Mouse (Mus musculus) lung, postnatal 0 days (tissue): ENCODE results near the gene Jagn1. TPM values are rescaled to one million over a fixed set of nuclear protein-coding genes. Genes with fewer than 3 reads are reported as not detected.

Experiments used
- ATAC-seq: fragments of 200-750 bp; cut with Nextera tagmentation; 2 replicates; pipeline ENCODE4 v1.8.0; 2017; ENCODE audit warnings: moderate library complexity
- DNase-seq: peaks from one replicate; pipeline ENCODE4 v3.0.0-alpha.2; 2016; ENCODE audit warnings: low spot score
- H3K27ac ChIP-seq: fragments of 300-500 bp; sonication (generic); 2 replicates; pipeline ENCODE4 v1.5.1; 2014; ENCODE audit warnings: antibody characterized with exemption, mild to moderate bottlenecking, low read length, mixed read lengths
- H3K27me3 ChIP-seq: fragments of 300-500 bp; sonication (generic); replicated peaks from 2 replicates; pipeline ENCODE4 v1.6.1; 2014; ENCODE audit warnings: low read length, mixed read lengths; ENCODE audit not compliant: insufficient read depth
- H3K36me3 ChIP-seq: fragments of 300-500 bp; sonication (generic); 2 replicates; pipeline ENCODE4 v1.6.1; 2014; ENCODE audit warnings: low read length, mixed read lengths; ENCODE audit not compliant: insufficient read depth
- H3K4me1 ChIP-seq: fragments of 300-500 bp; sonication (generic); 2 replicates; pipeline ENCODE4 v1.6.1; 2014; ENCODE audit warnings: antibody characterized with exemption, low read depth, low read length, mixed read lengths; ENCODE audit not compliant: insufficient read depth
- H3K4me2 ChIP-seq: fragments of 300-500 bp; sonication (generic); replicated peaks from 2 replicates; pipeline ENCODE4 v1.6.1; 2014; ENCODE audit warnings: low read depth, mild to moderate bottlenecking, low read length, moderate library complexity, mixed read lengths
- H3K4me3 ChIP-seq: fragments of 300-500 bp; sonication (generic); 2 replicates; pipeline ENCODE4 v1.5.1; 2014; ENCODE audit warnings: low read depth, low read length
- H3K9ac ChIP-seq: fragments of 300-500 bp; sonication (generic); replicated peaks from 2 replicates; pipeline ENCODE4 v1.6.1; 2014; ENCODE audit warnings: low read depth, mild to moderate bottlenecking
- H3K9me3 ChIP-seq: fragments of 300-500 bp; sonication (generic); 2 replicates; pipeline ENCODE4 v1.6.1; 2016; ENCODE audit warnings: low read length, mixed read lengths
- CTCF ChIP-seq: IDR thresholded peaks from 2 replicates; pipeline ENCODE4 v1.5.1; 2016; ENCODE audit warnings: antibody characterized with exemption, mild to moderate bottlenecking
- EP300 ChIP-seq: IDR thresholded peaks from 2 replicates; pipeline ENCODE4 v1.6.1; 2016; ENCODE audit warnings: antibody characterized with exemption, mild to moderate bottlenecking, control low read depth
- WGBS: fragments of 180-500 bp; shearing (Covaris S2); extraction: QIAGEN DNeasy Blood & Tissue Kit; methylation state at CpG from one replicate; pipeline ENCODE4 v1.1.7; 2014; 5-methylcytosine and 5-hydroxymethylcytosine counted together
- polyA plus RNA-seq: library from polyadenylated mRNA; unstranded; fragments of >200 nt; fragmentation: Nextera tagmentation; extraction: Ambion mirVana; gene quantifications from 2 replicates; pipeline ENCODE4 v1.2.1, GENCODE M21; 2015

The Jagn1 gene
- polyA plus RNA-seq, 1 experiment from 2014 or later = 60.1 TPM

DNA sequence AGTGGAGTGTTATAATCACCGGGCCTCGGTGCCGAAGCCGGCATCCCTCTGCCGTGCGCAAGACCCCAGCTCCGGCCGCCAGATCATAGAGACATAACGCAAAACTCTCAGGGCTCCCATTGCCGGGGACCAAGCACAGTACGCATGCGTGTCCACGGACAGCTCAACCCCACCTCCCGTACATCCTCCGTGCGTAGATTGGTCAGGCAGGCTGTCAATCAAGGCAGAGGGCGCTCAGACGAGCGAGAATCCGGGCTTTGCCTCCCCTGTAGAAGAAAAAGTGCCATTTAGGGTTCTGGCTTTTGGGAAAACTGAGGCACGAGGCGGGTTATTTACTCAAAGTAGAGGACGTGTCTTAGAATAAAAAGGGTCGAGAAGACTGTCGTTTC lies 23.2 kb upstream of the Jagn1 start, which contains the start of gene Rpusd3:
Gene Rpusd3, minus strand, starts transcription at position 142 of the 389 bp plus-strand sequence.
- WGBS = under 1% methylated on average over 25 of the region's 25 CpGs
- Histone ChIP-seq H3K36me3 (no peaks in the 10 kb centered on the region), H3K9me3 (no peaks in the 10 kb centered on the region), H3K27me3 (no peaks in the 10 kb centered on the region), H3K27ac (peak within 1 kb of the TSS; percentile 40; the same call in 1 of the 2 replicates), H3K4me3 (peak within 1 kb of the TSS; percentile 59), H3K4me2 (peak within 1 kb of the TSS; percentile 89), H3K9ac (peak within 1 kb of the TSS; percentile 52), H3K4me1 (peaks cover 8% of the 10 kb centered on the region)
- DNase-seq (peak; percentile 98), ATAC-seq (peak; percentile 99)
- TF ChIP-seq CTCF (0 out of 2 replicates have a peak, but pooled peaks have one; percentile 5), EP300 (no peak)

DNA sequence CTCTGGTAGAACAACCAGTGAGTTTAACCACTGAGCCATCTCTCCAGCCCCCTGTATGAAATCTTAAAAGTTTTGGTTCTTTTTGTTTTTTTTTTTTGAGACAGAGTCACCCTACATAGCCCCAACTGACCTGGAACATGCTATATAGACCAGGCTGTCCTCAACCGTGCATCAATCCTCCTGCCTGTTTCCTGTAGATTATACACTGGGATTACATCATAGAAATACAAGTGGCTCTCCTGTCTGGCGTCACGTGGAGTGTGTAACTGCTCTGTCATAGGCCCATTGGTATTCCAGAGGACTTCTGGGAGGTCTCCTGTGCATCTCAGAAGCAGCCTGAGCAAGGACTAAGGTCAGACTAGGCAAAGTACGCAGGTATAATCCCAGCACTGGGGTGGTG lies 19.4 kb upstream of the Jagn1 start:
- Histone ChIP-seq H3K4me1 (peaks cover 8% of the 10 kb centered on the region), H3K9me3 (no peaks in the 10 kb centered on the region), H3K9ac (no peak overlapping the region), H3K4me2 (no peak overlapping the region), H3K4me3 (no peak overlapping the region), H3K27me3 (no peaks in the 10 kb centered on the region), H3K36me3 (no peaks in the 10 kb centered on the region), H3K27ac (no peak overlapping the region)
- DNase-seq = no peak
- 44% methylated on average over 4 of the region's 4 CpGs for WGBS
- ATAC-seq = no peak
- TF ChIP-seq EP300 = no peak
- no peak for TF ChIP-seq CTCF

DNA sequence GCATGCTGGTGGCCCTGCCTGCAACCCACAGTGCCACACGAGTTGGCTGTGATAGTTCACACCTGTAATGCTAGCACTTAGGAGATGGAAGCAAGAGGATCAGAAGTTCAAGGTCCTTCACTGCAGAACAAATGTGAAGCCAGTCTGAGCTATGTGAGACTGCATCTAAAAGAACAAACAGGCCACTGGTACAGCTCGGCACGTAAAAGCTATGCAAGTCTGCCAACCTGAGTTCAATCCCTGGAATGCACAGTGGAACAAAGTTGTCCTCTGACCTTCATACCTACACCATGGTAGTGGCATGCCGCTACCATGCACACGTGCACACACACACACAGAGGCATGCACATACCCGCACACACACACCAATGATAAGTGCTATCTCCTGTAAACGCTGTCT lies 18.2 kb upstream of the Jagn1 start:
- Histone ChIP-seq H3K4me2 (no peak overlapping the region), H3K27ac (no peak overlapping the region), H3K9me3 (no peaks in the 10 kb centered on the region), H3K4me1 (no peaks in the 10 kb centered on the region), H3K36me3 (no peaks in the 10 kb centered on the region), H3K9ac (no peak overlapping the region), H3K4me3 (no peak overlapping the region), H3K27me3 (no peaks in the 10 kb centered on the region)
- DNase-seq = no peak
- no peak for TF ChIP-seq EP300
- no peak for TF ChIP-seq CTCF
- 78% methylated on average over 7 of the region's 7 CpGs for WGBS
- no peak for ATAC-seq

DNA sequence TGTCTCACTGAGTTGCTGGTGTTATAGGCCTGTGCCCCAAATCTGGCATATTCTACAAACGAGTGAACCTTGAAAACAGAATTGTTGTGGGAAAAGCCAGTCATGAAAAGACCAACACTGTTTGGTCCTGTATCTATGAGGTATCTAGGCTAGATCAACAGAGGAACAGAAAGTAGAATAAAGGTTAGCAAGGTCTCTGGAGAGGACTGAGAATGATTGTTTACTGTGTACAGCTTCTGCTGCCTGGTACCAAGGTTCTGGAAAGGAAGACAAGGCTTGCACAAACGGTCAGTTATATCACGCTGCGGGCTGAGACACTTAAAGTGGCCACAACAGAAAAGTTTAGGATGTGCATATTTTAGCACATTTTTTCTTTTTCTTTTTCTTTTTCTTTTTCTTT lies 15.7 kb upstream of the Jagn1 start:
- H3K9ac ChIP-seq = no peak overlapping the region
- ATAC-seq (no peak), DNase-seq (no peak)
- H3K4me3 ChIP-seq = no peak overlapping the region
- no peaks in the 10 kb centered on the region for H3K9me3 ChIP-seq
- no peaks in the 10 kb centered on the region for H3K4me1 ChIP-seq
- no peak overlapping the region for H3K4me2 ChIP-seq
- TF ChIP-seq CTCF = no peak
- TF ChIP-seq EP300 = no peak
- no peaks in the 10 kb centered on the region for H3K27me3 ChIP-seq
- 88% methylated on average over 4 of the region's 4 CpGs for WGBS
- H3K27ac ChIP-seq = no peak overlapping the region
- no peaks in the 10 kb centered on the region for H3K36me3 ChIP-seq

DNA sequence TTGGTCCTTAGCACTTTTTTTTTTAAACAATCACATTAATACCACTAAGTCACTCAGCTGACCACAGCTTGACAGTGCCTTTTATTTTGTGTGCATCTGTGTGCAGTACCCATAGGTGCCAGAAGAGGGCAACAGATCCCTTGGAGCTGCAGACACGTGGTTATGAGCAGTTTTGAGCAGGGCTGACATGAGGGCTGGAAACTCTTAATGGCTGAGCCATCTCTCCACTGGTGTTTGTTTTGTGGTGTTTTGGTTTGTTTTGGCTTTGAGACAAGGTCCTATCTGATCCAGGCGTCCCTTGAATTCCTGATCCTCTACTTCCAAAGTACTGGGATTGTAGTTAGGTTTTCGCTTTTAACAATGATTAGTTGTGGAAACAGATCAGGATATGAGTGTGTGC lies 15.0 kb upstream of the Jagn1 start:
- TF ChIP-seq EP300 (no peak), CTCF (peak; percentile 79)
- Histone ChIP-seq H3K4me3 (no peak overlapping the region), H3K27me3 (no peaks in the 10 kb centered on the region), H3K36me3 (no peaks in the 10 kb centered on the region), H3K4me1 (no peaks in the 10 kb centered on the region), H3K9ac (no peak overlapping the region), H3K27ac (no peak overlapping the region), H3K4me2 (no peak overlapping the region), H3K9me3 (no peaks in the 10 kb centered on the region)
- DNase-seq = peak; percentile 46
- no peak for ATAC-seq
- WGBS = 56% methylated on average over 3 of the region's 3 CpGs

DNA sequence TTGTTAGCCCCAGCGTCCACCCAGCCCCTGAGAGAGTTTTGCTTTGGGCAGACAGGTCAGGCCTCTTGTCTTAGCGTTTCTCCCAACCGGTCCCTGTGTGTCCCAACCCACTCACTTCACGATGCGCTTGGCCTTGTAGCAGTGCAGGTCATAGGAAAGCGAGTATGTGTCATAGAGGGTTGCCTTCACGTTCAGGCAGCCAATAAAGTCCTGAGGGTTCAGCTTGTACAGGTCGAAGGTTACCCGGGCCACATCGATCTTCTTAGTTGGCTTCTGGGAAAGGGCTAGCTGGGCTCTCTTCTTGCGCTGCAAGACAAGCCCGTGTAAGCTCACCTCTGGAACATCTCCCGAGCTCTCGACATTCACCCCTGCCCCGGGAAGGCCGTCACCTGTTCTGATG lies 14.4 kb upstream of the Jagn1 start:
- H3K4me3 ChIP-seq = no peak overlapping the region
- no peaks in the 10 kb centered on the region for H3K4me1 ChIP-seq
- DNase-seq (no peak), ATAC-seq (no peak)
- 87% methylated on average over 16 of the region's 16 CpGs for WGBS
- TF ChIP-seq EP300 (no peak), CTCF (no peak)
- no peak overlapping the region for H3K27ac ChIP-seq
- H3K9me3 ChIP-seq = no peaks in the 10 kb centered on the region
- no peak overlapping the region for H3K4me2 ChIP-seq
- H3K36me3 ChIP-seq = no peaks in the 10 kb centered on the region
- no peak overlapping the region for H3K9ac ChIP-seq
- no peaks in the 10 kb centered on the region for H3K27me3 ChIP-seq

DNA sequence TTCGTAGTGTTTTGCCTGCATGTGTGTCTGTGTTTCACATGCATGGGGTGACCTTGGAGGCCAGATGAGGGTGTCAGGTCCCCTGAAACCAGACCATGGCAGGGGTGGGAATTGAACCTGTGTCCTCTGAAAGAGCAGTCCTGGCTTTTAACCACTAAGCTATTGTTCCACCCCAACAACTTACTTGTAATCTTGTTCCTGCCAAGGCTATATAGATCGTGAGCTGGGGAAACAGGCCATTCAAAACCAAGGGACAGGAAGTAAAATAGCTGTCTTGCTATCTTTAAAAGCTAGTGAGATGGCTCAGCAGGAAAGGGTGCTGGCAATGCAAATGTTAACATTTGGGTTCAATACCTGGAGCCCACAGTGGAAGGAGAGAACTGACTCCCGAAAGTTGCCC lies 12.4 kb upstream of the Jagn1 start:
- no peak for ATAC-seq
- TF ChIP-seq CTCF (no peak), EP300 (no peak)
- H3K9me3 ChIP-seq = no peaks in the 10 kb centered on the region
- H3K4me3 ChIP-seq = no peak overlapping the region
- no peaks in the 10 kb centered on the region for H3K4me1 ChIP-seq
- no peak overlapping the region for H3K9ac ChIP-seq
- no peak overlapping the region for H3K4me2 ChIP-seq
- WGBS = 75% methylated on average over 3 of the region's 3 CpGs
- no peak for DNase-seq
- H3K36me3 ChIP-seq = no peaks in the 10 kb centered on the region
- H3K27me3 ChIP-seq = no peaks in the 10 kb centered on the region
- no peak overlapping the region for H3K27ac ChIP-seq
